Mouse (Mus musculus): ENCODE results near the gene Taf5.
A peak's percentile ranks its signal among the peaks of the same experiment; 100 is the strongest.

The Taf5 gene

GRCm38 (mm10) chr19:47065860-47066259 is 1.7 kb upstream of the Taf5 start:
- peak; percentile 26 for DNase-seq (ENCODE audit: low read depth, low spot score)

GRCm38 (mm10) chr19:47067924-47068611 is 522 bp downstream of the Taf5 start:
- peak; percentile 89 for DNase-seq (ENCODE audit: low read depth, low spot score)

GRCm38 (mm10) chr19:47088226-47088625 is 20.7 kb downstream of the Taf5 start:
- DNase-seq (ENCODE audit: low read depth, low spot score), result no peak

DNA sequence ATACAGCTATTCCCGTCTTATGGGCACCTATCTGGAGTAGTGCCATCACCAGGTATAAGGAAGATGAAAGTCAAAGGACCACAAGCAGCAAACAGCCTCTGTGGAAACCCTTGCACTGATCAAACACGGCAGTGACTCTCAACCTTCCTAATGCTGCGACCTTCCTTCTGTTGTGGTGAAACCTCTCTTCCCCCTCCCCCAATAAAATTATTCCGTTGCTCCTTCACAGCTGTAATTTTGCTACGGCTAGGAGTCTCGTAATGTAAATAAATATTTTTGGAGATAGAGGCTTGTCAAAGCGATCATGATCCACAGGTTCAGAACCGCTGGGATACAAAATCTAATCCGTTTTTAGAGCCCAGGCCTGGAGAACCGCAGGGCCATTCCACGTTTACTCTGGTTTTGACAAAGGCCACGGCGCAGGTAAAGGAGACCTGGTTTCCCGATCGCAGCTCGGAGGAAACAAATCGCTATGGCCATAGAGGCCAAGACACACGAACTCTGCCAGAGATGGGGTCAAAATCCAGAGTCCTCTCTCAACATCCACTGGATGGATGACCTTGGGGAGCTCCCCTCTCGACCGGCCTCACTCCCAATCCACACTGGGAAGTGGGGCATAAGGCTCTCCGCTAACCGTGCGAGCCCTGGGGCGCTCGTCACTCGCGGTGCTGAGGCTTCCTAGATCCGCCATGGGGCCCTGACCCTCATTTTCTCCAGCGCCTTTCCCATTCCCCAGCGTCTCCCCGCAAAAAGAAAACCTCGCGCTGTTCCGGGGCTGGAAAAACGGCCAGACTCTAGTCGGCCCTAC is 22.4 kb downstream of the Taf5 start:
- peak; percentile 34 for DNase-seq (ENCODE audit: low read depth, low spot score)

DNA sequence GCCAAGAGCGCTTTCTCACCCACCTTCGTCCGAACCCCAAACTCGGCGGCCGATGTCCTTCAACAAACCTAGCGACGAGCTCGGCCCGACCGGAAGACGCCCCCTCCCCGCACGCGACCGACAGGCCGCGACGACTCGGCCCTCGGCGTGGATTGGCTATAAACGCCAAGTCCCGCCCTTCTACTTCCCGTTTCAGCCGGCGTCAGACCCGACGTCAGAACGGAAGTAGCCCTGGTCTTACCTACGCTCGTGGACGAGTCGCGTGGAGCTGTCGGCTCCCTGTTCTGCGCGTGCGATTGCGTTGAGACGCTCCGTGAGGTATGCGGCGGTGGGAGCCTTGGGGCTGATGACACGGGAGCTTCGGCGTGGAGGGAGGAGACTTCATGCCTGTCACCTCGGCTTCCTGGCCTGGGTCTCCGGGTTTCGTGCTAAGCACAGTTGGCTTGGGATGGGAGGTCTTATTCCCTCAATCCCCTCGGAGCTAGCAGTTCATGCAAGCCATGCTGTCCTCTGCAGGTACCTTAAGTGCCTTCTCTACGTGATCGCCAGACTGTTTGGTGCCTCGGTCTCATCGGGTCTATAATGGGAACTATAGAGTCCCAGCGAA is 23.1 kb downstream of the Taf5 start, which contains the start of the genes Usmg5 and Pdcd11:
TSS of gene Usmg5 (minus strand) at position 98 of the 607 bp plus-strand sequence.
TSS of gene Pdcd11 (plus strand) at position 219 of the 607 bp plus-strand sequence.
- DNase-seq (ENCODE audit: low read depth, low spot score), result peak; percentile 98

- no peak for DNase-seq (ENCODE audit: low read depth, low spot score)
Observed at GRCm38 (mm10) chr19:47101080-47101479, 33.5 kb downstream of the Taf5 start.

GRCm38 (mm10) chr19:47104641-47105271 is 37.2 kb downstream of the Taf5 start:
- no peak for DNase-seq (ENCODE audit: low read depth, low spot score)

DNA sequence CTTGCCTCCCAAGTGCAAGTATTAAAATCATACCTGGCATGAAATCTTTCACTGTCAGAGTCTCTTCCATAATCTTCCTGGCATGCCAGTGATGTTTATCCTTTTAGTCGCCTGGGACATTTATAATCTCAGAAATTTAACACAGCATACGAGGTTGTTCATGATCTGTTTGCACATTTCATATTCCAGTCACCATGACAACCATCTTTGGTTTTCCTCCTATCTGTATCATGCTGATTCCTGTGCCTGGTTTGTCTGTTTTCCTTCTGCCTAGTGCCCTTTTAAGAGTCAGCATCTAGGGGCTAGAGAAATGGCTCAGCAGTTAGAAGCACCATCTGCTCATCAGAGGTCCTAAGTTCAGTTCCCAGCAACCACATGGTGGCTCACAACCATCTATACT is 51.1 kb downstream of the Taf5 start:
- DNase-seq (ENCODE audit: low read depth, low spot score), result no peak

DNA sequence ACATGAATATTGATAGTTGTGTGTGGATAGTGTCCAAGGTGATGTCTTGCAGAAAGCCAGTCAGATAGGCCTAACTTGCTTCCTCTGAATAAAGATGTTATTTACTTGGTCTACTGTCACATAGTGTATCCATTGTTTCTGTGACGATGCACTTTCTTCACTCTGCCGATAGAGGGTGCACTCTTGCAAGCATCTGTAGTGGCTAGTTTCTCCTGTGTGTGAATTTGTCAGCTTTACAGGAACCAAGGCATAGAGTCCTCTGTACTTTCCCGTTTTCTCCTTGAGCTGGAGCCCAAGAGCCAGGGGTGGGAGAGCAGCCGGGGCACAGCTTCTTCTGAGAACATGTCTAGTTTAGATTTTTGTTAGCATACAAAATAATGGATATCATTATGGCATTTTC is 53.5 kb downstream of the Taf5 start:
- DNase-seq (ENCODE audit: low read depth, low spot score), result peak; percentile 76

DNA sequence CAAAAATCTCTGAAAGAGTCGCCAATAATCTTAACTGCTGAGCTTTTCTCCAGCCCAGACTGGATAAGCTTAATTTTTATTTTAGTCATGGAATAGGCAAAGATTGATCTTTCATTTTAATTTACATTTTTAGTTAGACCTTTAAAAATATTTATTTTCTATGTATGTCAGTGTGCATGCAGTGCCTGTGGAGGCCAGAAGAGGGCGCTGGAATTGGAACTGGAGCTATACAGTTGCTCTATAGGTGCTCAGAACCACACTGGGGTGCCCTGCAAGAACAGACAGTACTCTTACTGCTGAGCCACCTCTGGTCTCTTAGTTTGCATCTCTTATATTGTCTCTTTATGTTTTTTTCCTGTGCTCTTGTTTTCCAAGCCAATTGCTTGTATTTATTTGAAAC is 55.3 kb downstream of the Taf5 start:
- peak; percentile 72 for DNase-seq (ENCODE audit: low read depth, low spot score)

GRCm38 (mm10) chr19:47128164-47128563 is 60.6 kb downstream of the Taf5 start:
- DNase-seq (ENCODE audit: low read depth, low spot score), result no peak

- DNase-seq (ENCODE audit: low read depth, low spot score), result no peak
Observed at GRCm38 (mm10) chr19:47128835-47129234, 61.3 kb downstream of the Taf5 start.

GRCm38 (mm10) chr19:47130551-47131125 is 63.1 kb downstream of the Taf5 start:
- DNase-seq (ENCODE audit: low read depth, low spot score), result no peak

Data from 3T3-L1 (cell line).